ENCODE assay signal across 22 mouse cellular contexts in the genomic region with DNA sequence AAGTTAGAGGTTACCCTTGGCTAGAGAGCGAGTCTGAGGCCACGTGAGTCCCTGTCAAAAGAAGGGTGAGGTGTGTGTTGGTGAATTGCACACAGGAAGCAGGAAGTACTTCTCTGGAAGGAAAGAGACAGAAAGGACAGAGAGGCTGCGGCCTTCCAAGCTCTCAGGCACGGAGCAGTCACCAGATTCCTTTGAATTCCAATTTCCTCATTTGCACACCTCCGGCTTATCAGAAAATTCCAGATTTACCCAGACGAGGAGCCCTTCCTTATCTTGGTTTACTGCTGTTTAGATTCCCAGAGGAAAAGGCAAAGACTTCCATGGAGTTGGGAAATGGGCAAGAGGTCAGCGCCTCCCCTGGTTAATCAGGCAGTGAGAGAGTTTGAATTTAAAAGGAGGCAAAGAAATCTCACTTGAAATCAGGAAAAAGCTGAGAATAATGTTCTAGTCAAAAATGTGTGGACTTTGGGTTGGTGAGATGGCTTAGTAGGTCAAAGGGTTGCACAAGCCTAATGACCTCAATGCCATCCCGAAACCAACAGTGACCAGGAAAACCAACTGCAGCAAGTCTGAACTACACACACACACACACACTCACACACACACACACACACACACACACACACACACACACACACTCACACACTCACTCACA. TPM values are rescaled to one million over a fixed set of nuclear protein-coding genes. Genes with fewer than 3 reads are reported as not detected.
DNase-seq lines count a peak whose midpoint lies in the region; ATAC-seq and TF ChIP-seq lines count a peak whose summit lies in the region.
"Had no signal": no experiment of that assay in that cellular context is flagged by ENCODE, and none has a peak within 500 bp of the region (broad histone marks: within the 10 kb centered on the region; RNA-seq: fewer than 3 reads in every experiment).

No protein-coding gene starts in this region.

- peak; percentile 79 for ATAC-seq in intestine, postnatal 0 days
- ATAC-seq in liver, embryonic 16.5 days (ENCODE audit: low read depth): no peak
- ATAC-seq: activated CD4-positive, CD25-positive, alpha-beta regulatory T cell, adult 4 months; forebrain, embryonic 16.5 days; Patski had no signal

- TF ChIP-seq CTCF in liver, adult 2 months (IDR thresholded peaks at IDR 0.05; ENCODE audit: low read depth, low read length): no peak
- peak; percentile 22; the same call in 1 of the 2 replicates for TF ChIP-seq CTCF in intestine, postnatal 0 days (IDR thresholded peaks at IDR 0.05; ENCODE audit: low read depth)

- H3K9me3 ChIP-seq in intestine, postnatal 0 days (ENCODE audit: control insufficient read depth): no peaks in the 10 kb centered on the region
- no peaks in the 10 kb centered on the region for H3K9me3 ChIP-seq in liver, embryonic 16.5 days (replicated peaks; ENCODE audit: control insufficient read depth, low read length)
- H3K9me3 ChIP-seq: neural tube, embryonic 12.5 days had no signal

- DNase-seq in liver, adult 2 months (ENCODE audit: extremely low read depth, low read depth, low spot score): peak; percentile 94
- no peak for DNase-seq in liver
- DNase-seq in yolk sac, embryonic 10.5 days (ENCODE audit: low spot score): peak; percentile 72
- no peak for DNase-seq in gastrocnemius, adult 8-10 months (ENCODE audit: low spot score in 2 of 2)
- DNase-seq in thymus, postnatal 0 days (ENCODE audit: low spot score): no peak
- DNase-seq: adrenal gland, postnatal 36 days; cerebellum, adult 9-11 months; heart, postnatal 36 days; lung, embryonic 14.5 days; thymus, postnatal 4 days had no signal

- H3K4me1 ChIP-seq in liver, adult 2 months (ENCODE audit: control insufficient read depth, insufficient read depth, low read length): peaks cover 48% of the 10 kb centered on the region
- peaks cover 6% of the 10 kb centered on the region; the same call in 1 of the 2 replicates for H3K4me1 ChIP-seq in intestine, postnatal 0 days (replicated peaks; ENCODE audit: control insufficient read depth, insufficient read depth, low read length)
- no peaks in the 10 kb centered on the region; the same call in 1 of the 2 replicates for H3K4me1 ChIP-seq in liver, embryonic 16.5 days (ENCODE audit: control insufficient read depth, low read depth, low read length)
- H3K4me1 ChIP-seq: neural tube, embryonic 12.5 days had no signal

- peaks cover 17% of the 10 kb centered on the region for H3K79me2 ChIP-seq in liver, adult 2 months (ENCODE audit: control insufficient read depth, insufficient read depth, low read length)

- no peaks in the 10 kb centered on the region for H3K27me3 ChIP-seq in liver, adult 2 months (ENCODE audit: control insufficient read depth, insufficient read depth, low read length)
- H3K27me3 ChIP-seq in intestine, postnatal 0 days (replicated peaks; ENCODE audit: control insufficient read depth, insufficient read depth, low read length): no peaks in the 10 kb centered on the region
- no peaks in the 10 kb centered on the region for H3K27me3 ChIP-seq in liver, embryonic 16.5 days (ENCODE audit: control insufficient read depth, insufficient read depth, low read depth, low read length)
- H3K27me3 ChIP-seq: embryonic facial prominence, embryonic 13.5 days; heart, embryonic 13.5 days; neural tube, embryonic 12.5 days; Patski had no signal

- peak overlapping the region; percentile 64 for H3K4me3 ChIP-seq in liver, adult 2 months (ENCODE audit: insufficient read depth, low read depth, low read length)
- H3K4me3 ChIP-seq in intestine, postnatal 0 days (ENCODE audit: low read depth, low read length): no peak overlapping the region
- H3K4me3 ChIP-seq in liver, embryonic 16.5 days (ENCODE audit: low read depth, low read length): no peak overlapping the region
- H3K4me3 ChIP-seq: embryonic facial prominence, embryonic 13.5 days; heart, embryonic 13.5 days; neural tube, embryonic 12.5 days had no signal

- H3K4me2 ChIP-seq in intestine, postnatal 0 days (replicated peaks; ENCODE audit: low read depth): peak overlapping the region; percentile 46; the same call in 1 of the 2 replicates
- H3K4me2 ChIP-seq in liver, embryonic 16.5 days (ENCODE audit: low read depth, low read length): peak overlapping the region; percentile 30
- H3K4me2 ChIP-seq: embryonic facial prominence, embryonic 13.5 days; heart, embryonic 13.5 days; lung, embryonic 14.5 days; neural tube, embryonic 12.5 days had no signal

- H3K27ac ChIP-seq in liver, adult 2 months (replicated peaks; ENCODE audit: insufficient read depth, low read depth, low read length): peak overlapping the region; percentile 62
- peak overlapping the region; percentile 74 for H3K27ac ChIP-seq in intestine, postnatal 0 days (ENCODE audit: low read depth, low read length)
- H3K27ac ChIP-seq in liver, embryonic 16.5 days (ENCODE audit: low read length): peak overlapping the region; percentile 42
- H3K27ac ChIP-seq: embryonic facial prominence, embryonic 13.5 days; heart, embryonic 13.5 days; neural tube, embryonic 12.5 days had no signal

- no peak for TF ChIP-seq POLR2A in liver, adult 2 months (IDR thresholded peaks at IDR 0.05; ENCODE audit: extremely low read depth, insufficient read depth, low read length)

- H3K36me3 ChIP-seq in liver, adult 2 months (ENCODE audit: control insufficient read depth, insufficient read depth, low read length): peaks cover 20% of the 10 kb centered on the region; the same call in 1 of the 2 replicates
- H3K36me3 ChIP-seq in intestine, postnatal 0 days (ENCODE audit: control insufficient read depth, insufficient read depth): no peaks in the 10 kb centered on the region
- H3K36me3 ChIP-seq in liver, embryonic 16.5 days (ENCODE audit: control insufficient read depth, insufficient read depth): no peaks in the 10 kb centered on the region
- H3K36me3 ChIP-seq: embryonic facial prominence, embryonic 13.5 days; heart, embryonic 13.5 days; neural tube, embryonic 12.5 days had no signal

- WGBS in liver, adult 2 months: 14% methylated on average over 8 of the region's 8 CpGs
- 25% methylated on average over 8 of the region's 8 CpGs for WGBS in intestine, postnatal 0 days
- 35% methylated on average over 8 of the region's 8 CpGs for WGBS in liver, embryonic 16.5 days (ENCODE audit: insufficient replicate concordance)

- H3K9ac ChIP-seq in liver, adult 2 months (ENCODE audit: low read depth, low read length): peak overlapping the region; percentile 73
- no peak overlapping the region for H3K9ac ChIP-seq in intestine, postnatal 0 days (ENCODE audit: low read depth, low read length)
- H3K9ac ChIP-seq in liver, embryonic 16.5 days (ENCODE audit: low read depth, low read length): no peak overlapping the region
- H3K9ac ChIP-seq: embryonic facial prominence, embryonic 13.5 days; heart, embryonic 13.5 days; lung, embryonic 14.5 days; neural tube, embryonic 12.5 days had no signal

RNA-seq across cellular contexts. Expression of gene Slc34a2, which starts 47.1 kb away (rescaled TPM):
- total RNA-seq in liver, adult 2 months (2014; rRNA removed): 0.18 and 0.27 TPM in 2 replicates
- 1.4 and 1.7 TPM in 2 replicates for polyA plus RNA-seq in liver, adult 2 months (2012; rRNA removed)
- polyA plus RNA-seq in intestine, postnatal 0 days (2015; fragmentation: Nextera tagmentation; extraction: Ambion mirVana): 132 and 161 TPM in 2 replicates
- polyA plus RNA-seq in liver, embryonic 16.5 days (2015; fragmentation: Nextera tagmentation; extraction: Ambion mirVana): 0.07 and 0.21 TPM in 2 replicates
- total RNA-seq in gastrocnemius, adult 8-10 months (2022): not detected
- polyA plus RNA-seq in thymus, postnatal 0 days (2015; fragmentation: Nextera tagmentation; extraction: Ambion mirVana): 0.23 and 0.32 TPM in 2 replicates
- total RNA-seq: adrenal gland, postnatal 36 days; gastrocnemius, adult 18-20 months; granulocyte monocyte progenitor cell, adult 5-6 weeks; layer of hippocampus, postnatal 25 days had no signal
- polyA plus RNA-seq: activated CD4-positive, CD25-positive, alpha-beta regulatory T cell, adult 4 months; forebrain, embryonic 16.5 days; heart, embryonic 13.5 days; neural tube, embryonic 12.5 days; spleen, adult 2 months had no signal

Comparison
In these comparisons a context has a peak if more than half of its experiments do, and no peak if none do; other contexts are left out.
1. DNase-seq: peak in liver, adult 2 months (single experiment) and yolk sac, embryonic 10.5 days (single experiment); none in liver (single experiment), gastrocnemius, adult 8-10 months (0 of 2) and thymus, postnatal 0 days (single experiment).
2. RNA of gene Slc34a2, which starts 47.1 kb away (polyA plus RNA-seq): 132 to 161 TPM in intestine, postnatal 0 days; 1.4 to 1.7 TPM in liver, adult 2 months, 0.23 to 0.32 TPM in thymus, postnatal 0 days and 0.07 to 0.21 TPM in liver, embryonic 16.5 days; every median in the first group is over 10 times any median in the second.
3. Peak in every context shown above with its lines, with median percentiles within 50 percentile points of each other: H3K27ac ChIP-seq.